Mouse (Mus musculus) CD4-positive, CD25-positive, alpha-beta regulatory T cell, adult 4 months (primary cell): ENCODE measurements around the gene Afm. TPM values are rescaled to one million over a fixed set of nuclear protein-coding genes. Genes with fewer than 3 reads are reported as not detected.

Experiments used
- ATAC-seq: one replicate; pipeline ENCODE4 v1.8.0; 2017
- polyA plus RNA-seq, 2 experiments: library from polyadenylated mRNA; unstranded; fragments of 100-300 nt; shearing (Covaris generic); gene quantifications; one replicate each; pipeline ENCODE4 v1.2.1; 2017

The Afm gene
- polyA plus RNA-seq, 2 experiments from 2014 or later, result not detected

DNA sequence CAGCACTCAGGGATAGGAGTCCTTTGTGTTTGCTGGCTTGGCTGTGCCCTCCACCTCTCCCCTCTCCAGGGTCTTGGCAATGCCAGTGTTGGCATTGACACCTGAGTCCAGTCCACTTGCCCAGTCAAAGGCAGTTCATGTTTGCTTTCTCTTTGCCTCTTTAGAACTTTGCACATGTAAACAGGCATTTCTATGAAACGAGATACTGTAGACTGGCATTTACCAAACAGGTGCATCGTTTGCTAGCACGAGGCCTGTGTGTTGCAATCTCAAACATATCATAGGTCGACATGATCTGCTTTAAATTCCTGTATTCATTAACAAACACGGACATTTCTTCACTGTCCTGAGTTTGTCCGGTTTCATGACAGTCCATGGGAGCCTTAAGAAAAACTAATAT is 42.0 kb downstream of the Afm start, which contains the start of gene 5830473C10Rik:
5830473C10Rik (plus strand) TSS at position 365 of the 400 bp plus-strand sequence.
- no peak for ATAC-seq

- ATAC-seq, result no peak
Measured at GRCm38 (mm10) chr5:90561721-90562275, 43.1 kb downstream of the Afm start.

GRCm38 (mm10) chr5:90562880-90563279 is 44.1 kb downstream of the Afm start:
- no peak for ATAC-seq

DNA sequence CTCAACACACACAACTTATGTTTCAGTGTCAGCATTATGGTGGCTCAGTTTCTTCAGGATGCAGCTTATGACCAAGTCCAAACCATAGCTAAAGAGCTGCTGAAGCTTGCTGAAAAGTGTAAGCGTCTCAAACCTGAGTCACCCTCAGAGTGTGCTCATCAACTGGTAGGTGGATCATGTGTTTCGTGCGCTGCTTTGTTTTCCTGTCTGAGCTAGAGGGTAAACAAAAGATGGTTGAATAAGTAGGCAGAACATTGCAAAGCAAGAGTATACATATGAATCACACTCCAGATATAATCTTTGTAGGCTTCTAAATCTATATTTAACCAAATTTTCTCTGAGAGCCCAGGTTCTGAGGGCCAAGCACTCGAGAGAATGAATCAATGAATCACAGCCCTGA is 45.4 kb downstream of the Afm start:
- no peak for ATAC-seq

- ATAC-seq, result no peak
Measured at GRCm38 (mm10) chr5:90565205-90565604, 46.5 kb downstream of the Afm start.

- ATAC-seq, result no peak
Measured at GRCm38 (mm10) chr5:90567788-90568187, 49.1 kb downstream of the Afm start.

GRCm38 (mm10) chr5:90568338-90568737 is 49.6 kb downstream of the Afm start:
- ATAC-seq, result no peak

DNA sequence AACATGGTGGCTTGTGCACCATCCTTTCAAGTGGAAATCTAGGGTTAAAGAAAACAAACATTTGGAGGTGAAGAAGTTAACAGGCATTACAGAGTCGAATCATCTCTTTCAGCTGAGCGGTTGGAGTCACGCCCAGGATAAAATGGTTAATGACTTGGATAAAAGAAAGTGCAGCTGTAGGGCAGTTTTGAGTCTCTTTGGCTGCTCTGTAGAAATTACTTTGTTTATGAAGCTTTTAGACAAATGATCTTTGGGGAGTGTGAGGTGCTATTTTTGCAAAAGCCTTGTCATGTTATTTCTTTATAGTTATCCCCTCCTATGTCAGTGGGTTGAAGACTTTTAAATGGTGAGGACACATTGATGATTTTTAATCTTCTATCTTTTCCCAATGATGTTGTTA is 52.5 kb downstream of the Afm start:
- ATAC-seq, result no peak

GRCm38 (mm10) chr5:90577751-90578150 is 59.0 kb downstream of the Afm start:
- ATAC-seq, result no peak

DNA sequence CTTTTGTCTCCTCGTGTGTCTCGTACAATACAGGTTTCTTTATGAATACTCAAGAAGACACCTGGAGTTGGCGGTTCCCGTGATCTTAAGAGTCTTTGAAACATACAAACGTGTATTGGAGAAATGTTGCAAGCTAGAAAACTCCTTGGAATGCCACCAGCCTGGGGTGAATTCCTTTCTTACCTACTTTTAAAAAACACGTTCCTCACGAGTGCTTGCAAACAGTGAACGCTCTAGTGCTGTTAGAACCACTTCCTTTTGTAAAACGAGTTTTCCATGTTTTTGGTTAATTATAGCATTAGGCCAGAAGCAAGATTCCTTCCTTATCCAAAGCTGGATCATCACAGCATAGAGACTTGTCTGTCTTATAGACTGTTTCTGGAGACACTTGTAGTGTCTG is 60.8 kb downstream of the Afm start:
- no peak for ATAC-seq

DNA sequence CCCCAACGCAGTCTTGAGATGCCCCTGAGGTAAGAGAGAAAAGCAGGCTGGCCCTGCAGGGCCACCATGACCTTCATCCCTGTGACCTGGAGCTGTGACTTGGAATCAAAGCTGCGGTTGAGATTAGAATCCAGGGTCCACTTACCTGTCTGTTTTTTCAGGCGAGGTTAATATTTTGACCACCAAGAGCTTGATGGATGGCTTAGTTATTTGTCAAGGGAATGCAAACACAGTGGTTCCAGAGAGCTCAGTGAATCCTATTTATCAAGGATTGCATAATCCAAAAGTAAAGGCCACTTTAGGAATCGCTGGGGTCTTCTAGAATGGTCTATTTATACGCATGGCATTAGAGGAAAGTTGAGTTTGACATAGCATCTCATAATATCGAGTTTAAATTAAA is 63.4 kb downstream of the Afm start:
- ATAC-seq, result no peak

- no peak for ATAC-seq
Measured at GRCm38 (mm10) chr5:90584799-90585198, 66.1 kb downstream of the Afm start.

GRCm38 (mm10) chr5:90586511-90586910 is 67.8 kb downstream of the Afm start:
- ATAC-seq, result no peak

DNA sequence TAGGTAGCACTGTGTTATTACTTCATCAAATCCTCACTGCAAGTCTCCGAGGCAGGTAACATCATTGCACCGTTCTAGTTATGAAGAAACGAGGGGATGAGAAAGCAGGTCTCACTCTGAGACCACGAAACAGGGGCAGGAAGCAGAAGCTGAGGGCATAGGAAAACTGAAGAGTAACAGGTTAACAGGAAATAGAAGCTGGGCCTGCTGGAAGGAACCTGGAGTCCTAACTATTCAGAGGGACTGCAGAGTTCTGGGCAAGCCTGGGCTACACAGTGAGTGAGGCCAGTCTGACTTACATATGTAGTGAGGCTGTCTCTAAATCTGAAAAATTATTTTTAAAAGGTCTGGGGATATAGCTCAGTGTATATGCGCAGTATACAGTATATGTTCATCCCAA is 69.4 kb downstream of the Afm start:
- no peak for ATAC-seq

DNA sequence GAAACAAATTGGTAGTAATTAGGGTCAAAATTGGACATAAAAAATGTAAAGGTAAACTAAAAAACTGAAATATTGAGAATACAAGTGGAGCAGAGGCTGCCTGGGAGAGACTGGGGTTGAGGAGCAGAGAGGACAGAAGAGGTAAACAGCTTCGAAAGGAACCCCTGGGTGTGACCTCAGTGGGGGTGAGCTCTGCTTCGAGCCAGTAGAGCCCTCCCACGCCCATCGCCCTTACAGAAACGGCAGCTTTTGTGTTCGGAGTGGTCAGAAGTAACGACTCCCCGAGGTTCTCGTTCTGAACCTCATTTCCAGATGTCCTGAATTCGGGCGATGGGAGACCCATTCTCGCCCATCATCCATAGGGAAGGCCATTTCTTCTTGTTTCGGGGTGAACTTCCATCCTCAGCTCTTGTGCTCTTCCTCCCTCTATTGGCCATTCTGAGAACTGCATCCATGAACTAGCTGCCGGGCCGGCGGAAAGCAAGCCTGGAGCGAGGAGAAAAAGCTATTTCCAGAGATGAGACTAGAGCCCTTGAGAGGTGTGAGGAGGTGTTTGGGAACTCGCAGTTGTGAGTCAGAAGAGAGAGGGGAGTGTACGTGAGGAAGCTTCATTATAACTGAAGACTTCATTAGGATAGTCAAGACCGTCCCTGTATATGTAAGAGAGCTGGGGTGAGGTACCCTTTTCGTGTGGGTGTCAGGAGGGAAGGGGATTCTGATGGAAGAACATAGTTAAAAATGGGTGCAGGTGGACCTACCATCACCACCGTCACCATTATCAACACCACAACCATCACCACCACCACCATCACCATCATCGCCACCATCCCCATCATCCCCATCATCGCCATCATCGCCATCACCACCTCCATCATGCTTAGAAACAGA is 70.2 kb downstream of the Afm start:
- peak; percentile 80 for ATAC-seq

DNA sequence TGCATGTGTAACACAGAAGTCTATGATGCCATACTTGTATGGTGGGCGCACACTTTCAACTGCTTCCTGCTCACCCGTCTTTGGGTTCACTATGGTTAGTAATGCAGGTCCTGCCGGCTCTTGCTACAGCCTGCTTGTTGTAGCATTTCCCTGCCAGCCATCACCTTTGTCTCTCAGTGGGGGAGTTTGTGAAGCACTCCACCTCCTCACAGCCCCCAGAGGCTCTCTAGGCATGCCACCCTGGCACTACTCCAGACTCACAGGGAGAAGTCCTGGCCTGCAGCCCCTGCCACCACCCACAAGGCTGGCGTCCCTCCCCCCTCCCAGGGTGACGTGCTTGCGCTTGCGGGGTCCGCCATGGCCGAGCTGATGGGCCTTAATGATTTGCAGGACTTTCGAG is 71.9 kb downstream of the Afm start:
- no peak for ATAC-seq

DNA sequence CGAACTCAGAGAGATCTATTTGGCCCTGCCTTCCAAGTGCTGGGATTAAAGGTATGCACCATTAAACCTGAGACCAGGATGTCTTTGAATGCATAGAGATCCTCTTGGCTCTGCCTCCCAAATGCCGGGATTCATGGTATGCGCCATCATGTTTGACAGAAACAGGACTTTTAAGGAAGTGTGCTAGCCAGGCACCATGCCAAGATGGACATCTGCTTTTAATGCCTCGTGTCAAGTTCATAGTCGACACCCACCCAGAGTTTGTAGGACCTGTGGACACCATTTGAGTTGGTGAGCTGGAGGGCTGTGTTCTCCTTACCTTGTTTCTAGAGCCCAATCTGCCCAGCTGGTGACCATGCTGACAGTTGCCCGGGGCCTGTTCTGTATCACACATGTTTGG is 73.2 kb downstream of the Afm start:
- no peak for ATAC-seq

DNA sequence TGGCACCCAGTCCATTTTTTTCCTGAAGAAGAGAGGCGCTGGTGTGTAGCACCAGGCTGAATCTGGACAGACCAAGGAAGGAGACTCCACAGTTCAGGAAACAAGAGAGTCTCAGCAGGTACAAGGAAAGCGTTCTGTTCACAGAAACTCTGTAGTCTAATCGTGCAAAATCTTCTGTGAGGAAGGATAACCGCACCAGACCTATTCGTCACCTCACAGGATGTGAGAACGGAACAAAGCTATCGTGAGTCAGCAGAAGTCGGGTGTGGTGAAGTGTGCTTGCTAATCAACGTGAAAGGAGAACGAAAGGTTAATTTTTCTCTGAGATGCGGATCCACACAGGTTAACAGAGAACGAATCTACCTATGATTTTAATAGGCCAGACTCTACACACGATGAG is 76.2 kb downstream of the Afm start:
- peak; percentile 98 for ATAC-seq

- no peak for ATAC-seq
Measured at GRCm38 (mm10) chr5:90596155-90596554, 77.4 kb downstream of the Afm start.

DNA sequence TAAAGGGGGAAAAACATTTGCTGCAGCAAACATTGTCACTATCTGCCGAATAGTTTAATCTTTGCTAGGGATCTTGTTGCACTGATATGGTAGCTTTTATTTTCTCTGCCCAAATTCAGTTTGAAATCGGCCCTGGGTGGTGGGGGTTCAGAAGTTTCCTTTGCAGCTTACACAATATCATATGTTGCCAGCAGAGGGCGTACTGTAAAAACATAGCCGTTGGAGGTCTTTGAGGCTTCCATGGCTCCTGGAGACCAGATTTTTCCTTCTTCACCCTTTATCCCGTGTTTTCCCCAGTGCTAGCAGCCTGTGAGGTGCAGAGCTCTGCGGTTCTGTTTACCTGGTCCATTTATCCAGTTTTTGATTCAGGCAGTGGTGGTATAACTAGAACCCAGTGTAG is 82.7 kb downstream of the Afm start:
- ATAC-seq, result peak; percentile 54
